Mouse (Mus musculus) neural tube, embryonic 11.5 days (tissue): ENCODE measurements around the gene Zeb2. TPM values are rescaled to one million over a fixed set of nuclear protein-coding genes. Genes with fewer than 3 reads are reported as not detected.

Experiments used
- ATAC-seq: fragments of 200-750 bp; cut with Nextera tagmentation; 2 replicates; pipeline ENCODE4 v1.8.0; 2017; ENCODE audit warnings: moderate number of reproducible peaks, mild to moderate bottlenecking, moderate TSS enrichment, moderate library complexity; ENCODE audit not compliant: insufficient read depth, low FRiP score, low TSS enrichment
- DNase-seq: peaks from one replicate; pipeline ENCODE4 v3.0.0-alpha.2; 2015; ENCODE audit warnings: low spot score
- H3K27ac ChIP-seq: fragments of 300-500 bp; sonication (generic); 2 replicates; pipeline ENCODE4 v1.5.1; 2014; ENCODE audit warnings: low read depth, mild to moderate bottlenecking, low read length
- H3K27me3 ChIP-seq: fragments of 300-500 bp; sonication (generic); 2 replicates; pipeline ENCODE4 v1.6.1; 2014; ENCODE audit warnings: mild to moderate bottlenecking, low read length, mixed read lengths; ENCODE audit not compliant: control insufficient read depth, insufficient read depth
- H3K36me3 ChIP-seq: fragments of 300-500 bp; sonication (generic); 2 replicates; pipeline ENCODE4 v1.6.1; 2014; ENCODE audit warnings: mild to moderate bottlenecking, low read length, moderate library complexity, mixed read lengths; ENCODE audit not compliant: control insufficient read depth, insufficient read depth
- H3K4me1 ChIP-seq: fragments of 300-500 bp; sonication (generic); 2 replicates; pipeline ENCODE4 v1.6.1; 2014; ENCODE audit warnings: low read length, mixed read lengths; ENCODE audit not compliant: control insufficient read depth, insufficient read depth
- H3K4me2 ChIP-seq: fragments of 300-500 bp; sonication (generic); 2 replicates; pipeline ENCODE4 v1.6.1; 2014; ENCODE audit warnings: low read depth, mild to moderate bottlenecking, moderate library complexity
- H3K4me3 ChIP-seq: fragments of 300-500 bp; sonication (generic); 2 replicates; pipeline ENCODE4 v1.5.1; 2014; ENCODE audit warnings: low read depth, low read length
- H3K9ac ChIP-seq: fragments of 300-500 bp; sonication (generic); 2 replicates; pipeline ENCODE4 v1.6.1; 2014; ENCODE audit warnings: mild to moderate bottlenecking, low read length
- H3K9me3 ChIP-seq: fragments of 300-500 bp; sonication (generic); 2 replicates; pipeline ENCODE4 v1.6.1; 2016; ENCODE audit warnings: low read length; ENCODE audit not compliant: control insufficient read depth
- WGBS: fragments of 180-500 bp; shearing (Covaris S2); extraction: QIAGEN DNeasy Blood & Tissue Kit; methylation state at CpG from one replicate; pipeline ENCODE4 v1.1.7; 2014; 5-methylcytosine and 5-hydroxymethylcytosine counted together
- polyA plus RNA-seq: library from polyadenylated mRNA; unstranded; fragments of >200 nt; fragmentation: Nextera tagmentation; extraction: Ambion mirVana; gene quantifications from 2 replicates; pipeline ENCODE4 v1.2.1, GENCODE M21; 2014

Gene Zeb2
- polyA plus RNA-seq, 1 experiment from 2014 or later = 55.9 TPM

DNA sequence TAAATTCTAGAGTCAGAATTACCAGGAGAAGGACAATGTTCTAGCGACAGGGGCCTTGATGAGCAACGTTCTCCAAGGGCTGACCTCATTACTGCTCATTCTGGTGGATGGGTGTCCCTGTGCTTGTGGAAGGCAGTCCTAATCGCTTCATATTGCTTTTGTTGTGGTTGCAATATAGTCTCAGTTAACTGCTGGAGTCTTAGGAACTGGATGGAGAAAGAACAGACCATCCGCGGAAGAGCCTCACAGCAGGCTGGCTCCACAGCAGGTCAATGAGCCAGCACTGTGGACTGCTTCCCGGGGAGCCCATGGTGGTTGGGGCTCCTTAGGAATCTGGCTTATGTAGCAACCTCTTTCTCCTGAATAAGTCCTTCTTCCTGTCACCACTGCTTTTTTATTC, 12.4 kb upstream of the Zeb2 start:
- Histone ChIP-seq H3K4me2 (no peak overlapping the region), H3K36me3 (no peaks in the 10 kb centered on the region), H3K9ac (no peak overlapping the region), H3K27ac (no peak overlapping the region), H3K27me3 (no peaks in the 10 kb centered on the region), H3K9me3 (no peaks in the 10 kb centered on the region), H3K4me3 (no peak overlapping the region), H3K4me1 (no peaks in the 10 kb centered on the region)
- WGBS = 30% methylated on average over 6 of the region's 6 CpGs
- ATAC-seq (no peak), DNase-seq (no peak)

DNA sequence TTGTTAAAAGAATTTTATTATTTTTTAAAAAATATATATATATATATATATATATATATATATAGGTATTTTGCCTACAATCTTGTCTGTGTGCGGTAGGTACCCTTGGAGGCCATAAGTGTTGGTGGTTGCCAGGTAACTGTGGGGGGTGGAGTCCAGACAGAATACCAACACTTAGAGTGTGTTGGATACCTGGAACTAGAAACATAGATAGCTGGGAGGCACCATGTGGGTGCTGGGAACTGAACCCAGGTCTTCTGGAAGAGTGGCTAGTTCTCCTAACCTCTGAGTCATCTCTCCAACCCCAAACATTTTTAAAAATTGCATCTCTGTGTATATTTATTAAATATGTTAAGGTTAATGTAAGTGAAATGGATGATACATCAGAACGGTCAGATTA, 11.5 kb upstream of the Zeb2 start:
- no peak overlapping the region for H3K4me3 ChIP-seq
- H3K9me3 ChIP-seq = no peaks in the 10 kb centered on the region
- H3K27ac ChIP-seq = no peak overlapping the region
- no peaks in the 10 kb centered on the region for H3K36me3 ChIP-seq
- no peak overlapping the region for H3K4me2 ChIP-seq
- no peak overlapping the region for H3K9ac ChIP-seq
- DNase-seq (no peak), ATAC-seq (no peak)
- WGBS = 92% methylated on average over 2 of the region's 2 CpGs
- no peaks in the 10 kb centered on the region for H3K27me3 ChIP-seq
- H3K4me1 ChIP-seq = no peaks in the 10 kb centered on the region

DNA sequence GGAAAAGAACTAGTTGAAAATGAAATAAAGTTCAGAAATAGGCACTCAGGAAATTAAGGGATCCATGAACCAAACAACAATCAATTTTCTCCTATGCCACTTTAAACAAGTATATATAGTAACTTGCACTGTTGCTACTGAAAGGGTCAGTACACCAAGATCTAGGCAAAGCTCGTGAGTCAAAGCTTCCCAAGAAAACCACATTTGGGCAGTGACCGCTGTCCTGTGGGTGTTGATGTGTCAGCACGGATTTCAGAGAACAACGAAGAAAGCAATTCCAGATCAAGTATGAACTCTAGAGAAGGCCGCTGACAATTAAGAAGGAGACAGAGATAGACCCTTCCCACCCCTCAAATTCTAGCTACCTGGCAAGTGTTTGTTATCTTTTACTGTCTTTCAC, 9.2 kb upstream of the Zeb2 start:
- Histone ChIP-seq H3K4me2 (no peak overlapping the region), H3K4me1 (no peaks in the 10 kb centered on the region), H3K9ac (no peak overlapping the region), H3K27me3 (no peaks in the 10 kb centered on the region), H3K4me3 (no peak overlapping the region), H3K9me3 (no peaks in the 10 kb centered on the region), H3K27ac (no peak overlapping the region), H3K36me3 (no peaks in the 10 kb centered on the region)
- no peak for DNase-seq
- ATAC-seq = no peak
- WGBS = 96% methylated on average over 5 of the region's 5 CpGs

DNA sequence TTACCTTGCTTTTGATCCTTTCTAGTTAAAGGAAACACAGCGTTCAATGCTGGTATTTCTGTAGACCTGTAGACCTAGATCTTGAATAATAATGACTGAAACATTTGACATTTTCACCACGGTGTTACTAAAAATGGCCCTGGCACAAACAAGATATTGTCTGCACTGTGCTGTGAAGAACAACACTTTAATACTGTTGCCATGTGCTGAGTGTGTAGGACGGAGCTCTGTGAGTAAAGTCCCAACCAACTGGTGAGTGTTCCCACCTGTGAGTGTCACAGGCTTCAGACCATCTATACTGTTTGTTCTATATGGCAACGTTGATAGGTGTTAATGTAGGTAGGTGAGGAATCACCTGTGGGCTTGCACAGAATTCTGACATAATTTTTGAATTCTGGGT, 8.0 kb upstream of the Zeb2 start:
- no peak overlapping the region for H3K4me3 ChIP-seq
- no peak overlapping the region for H3K9ac ChIP-seq
- DNase-seq = no peak
- H3K36me3 ChIP-seq = no peaks in the 10 kb centered on the region
- no peak overlapping the region for H3K4me2 ChIP-seq
- no peaks in the 10 kb centered on the region for H3K27me3 ChIP-seq
- 83% methylated on average over 4 of the region's 4 CpGs for WGBS
- ATAC-seq = no peak
- H3K9me3 ChIP-seq = no peaks in the 10 kb centered on the region
- H3K4me1 ChIP-seq = no peaks in the 10 kb centered on the region
- no peak overlapping the region for H3K27ac ChIP-seq

DNA sequence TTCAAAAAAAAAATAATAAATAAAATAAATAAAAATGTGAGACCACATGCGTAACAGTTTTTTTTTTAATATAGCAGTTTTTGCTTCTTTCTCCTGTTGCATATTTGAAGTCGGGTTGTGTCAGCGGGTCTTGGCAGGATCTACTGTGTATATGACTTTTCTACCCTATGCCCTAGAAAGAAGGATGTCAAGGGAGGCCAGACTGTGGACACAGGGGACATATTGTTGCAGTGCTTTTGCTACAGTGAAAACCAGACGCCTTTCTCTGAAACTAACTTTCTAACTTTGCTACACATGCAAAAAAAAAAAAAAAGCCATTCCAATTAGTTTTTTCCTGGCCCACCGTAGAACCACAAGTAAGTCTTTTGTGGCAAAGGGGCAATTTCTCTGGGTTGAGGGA, 6.3 kb upstream of the Zeb2 start:
- no peak for DNase-seq
- Histone ChIP-seq H3K36me3 (no peaks in the 10 kb centered on the region), H3K4me1 (no peaks in the 10 kb centered on the region), H3K9me3 (no peaks in the 10 kb centered on the region), H3K27me3 (no peaks in the 10 kb centered on the region), H3K27ac (no peak overlapping the region), H3K4me2 (no peak overlapping the region), H3K9ac (no peak overlapping the region), H3K4me3 (no peak overlapping the region)
- WGBS = 77% methylated on average over 5 of the region's 5 CpGs
- no peak for ATAC-seq

DNA sequence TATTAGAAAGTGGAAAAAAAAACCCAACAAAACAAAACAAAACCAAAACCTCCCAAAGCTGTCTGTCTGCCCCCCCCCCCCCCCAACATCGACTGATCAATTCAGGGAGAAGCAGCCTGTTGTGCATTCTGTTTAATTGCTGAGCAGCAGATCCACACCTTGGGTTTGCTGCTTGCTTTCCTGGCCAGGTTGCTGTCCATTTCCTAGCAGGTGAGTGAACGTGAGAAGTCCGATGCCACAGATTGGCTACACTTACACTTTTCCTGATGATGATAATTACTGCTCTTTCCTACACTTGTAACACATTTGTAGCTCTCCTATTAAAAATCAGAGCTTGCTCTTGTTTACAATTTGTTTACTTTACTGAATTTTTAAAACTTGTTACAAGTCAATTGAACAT, 926 bp upstream of the Zeb2 start:
- no peak overlapping the region for H3K27ac ChIP-seq
- H3K4me3 ChIP-seq = no peak overlapping the region
- H3K4me1 ChIP-seq = peaks cover 21% of the 10 kb centered on the region
- DNase-seq (no peak), ATAC-seq (no peak)
- 44% methylated on average over 3 of the region's 3 CpGs for WGBS
- no peak overlapping the region for H3K9ac ChIP-seq
- no peaks in the 10 kb centered on the region for H3K9me3 ChIP-seq
- H3K4me2 ChIP-seq = no peak overlapping the region
- H3K36me3 ChIP-seq = no peaks in the 10 kb centered on the region
- no peaks in the 10 kb centered on the region for H3K27me3 ChIP-seq

DNA sequence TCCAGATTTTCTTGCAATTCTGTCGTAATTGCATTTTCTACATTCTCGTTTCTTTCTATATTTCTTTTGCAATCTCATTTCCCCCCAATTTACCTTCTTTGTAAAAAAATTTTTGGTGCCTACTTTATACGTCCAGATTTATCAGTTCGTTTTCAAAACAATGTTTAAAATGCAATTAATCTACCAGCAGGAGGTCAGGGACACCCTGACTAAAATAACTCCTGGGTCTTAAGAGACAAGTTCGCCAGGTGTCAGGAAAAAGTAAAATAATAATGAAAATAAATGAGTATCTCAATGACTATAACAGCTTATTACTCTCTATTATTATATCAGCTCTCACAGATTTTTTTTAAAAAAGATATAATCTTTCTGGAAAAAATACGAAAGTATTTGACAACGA, 397 bp upstream of the Zeb2 start:
- H3K9me3 ChIP-seq = no peaks in the 10 kb centered on the region
- ATAC-seq (no peak), DNase-seq (no peak)
- no peaks in the 10 kb centered on the region for H3K27me3 ChIP-seq
- H3K4me1 ChIP-seq = peaks cover 21% of the 10 kb centered on the region
- peak overlapping the region; percentile 80 for H3K4me2 ChIP-seq
- WGBS = 11% methylated on average over 7 of the region's 7 CpGs
- no peaks in the 10 kb centered on the region for H3K36me3 ChIP-seq
- peak overlapping the region; percentile 67 for H3K9ac ChIP-seq
- H3K27ac ChIP-seq = peak overlapping the region; percentile 96
- peak overlapping the region; percentile 58 for H3K4me3 ChIP-seq

DNA sequence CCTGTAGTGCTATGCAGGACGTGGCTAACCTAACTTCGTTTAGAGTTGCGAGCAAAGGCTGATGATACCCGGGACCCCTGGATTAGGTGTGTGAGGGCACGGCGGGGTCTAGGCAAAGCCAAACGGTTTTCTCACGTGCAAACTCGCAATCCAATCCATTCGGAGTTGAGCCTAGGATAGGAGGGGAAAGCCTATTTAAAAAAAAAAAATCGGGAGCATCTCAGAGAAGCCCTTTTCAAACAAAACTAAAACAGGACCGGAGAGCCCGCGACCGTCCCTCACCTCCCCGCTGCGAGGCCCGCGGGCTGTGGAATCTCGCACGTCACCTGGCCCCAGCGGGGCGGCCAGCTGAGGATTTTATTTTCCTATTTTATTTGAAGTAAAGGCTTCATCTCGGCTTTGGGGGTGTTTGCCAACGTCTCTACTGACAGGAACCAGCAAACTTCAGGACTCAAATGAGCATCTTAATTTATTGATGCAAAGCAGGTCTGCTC, 617 bp downstream of the Zeb2 start:
- Histone ChIP-seq H3K27me3 (no peaks in the 10 kb centered on the region), H3K36me3 (no peaks in the 10 kb centered on the region), H3K4me3 (peak overlapping the region; percentile 58), H3K4me2 (peak overlapping the region; percentile 80), H3K9me3 (no peaks in the 10 kb centered on the region), H3K27ac (peak overlapping the region; percentile 96), H3K9ac (peak overlapping the region; percentile 67), H3K4me1 (peaks cover 21% of the 10 kb centered on the region)
- ATAC-seq (peak; percentile 24), DNase-seq (peak; percentile 66)
- WGBS = under 1% methylated on average over 25 of the region's 25 CpGs

DNA sequence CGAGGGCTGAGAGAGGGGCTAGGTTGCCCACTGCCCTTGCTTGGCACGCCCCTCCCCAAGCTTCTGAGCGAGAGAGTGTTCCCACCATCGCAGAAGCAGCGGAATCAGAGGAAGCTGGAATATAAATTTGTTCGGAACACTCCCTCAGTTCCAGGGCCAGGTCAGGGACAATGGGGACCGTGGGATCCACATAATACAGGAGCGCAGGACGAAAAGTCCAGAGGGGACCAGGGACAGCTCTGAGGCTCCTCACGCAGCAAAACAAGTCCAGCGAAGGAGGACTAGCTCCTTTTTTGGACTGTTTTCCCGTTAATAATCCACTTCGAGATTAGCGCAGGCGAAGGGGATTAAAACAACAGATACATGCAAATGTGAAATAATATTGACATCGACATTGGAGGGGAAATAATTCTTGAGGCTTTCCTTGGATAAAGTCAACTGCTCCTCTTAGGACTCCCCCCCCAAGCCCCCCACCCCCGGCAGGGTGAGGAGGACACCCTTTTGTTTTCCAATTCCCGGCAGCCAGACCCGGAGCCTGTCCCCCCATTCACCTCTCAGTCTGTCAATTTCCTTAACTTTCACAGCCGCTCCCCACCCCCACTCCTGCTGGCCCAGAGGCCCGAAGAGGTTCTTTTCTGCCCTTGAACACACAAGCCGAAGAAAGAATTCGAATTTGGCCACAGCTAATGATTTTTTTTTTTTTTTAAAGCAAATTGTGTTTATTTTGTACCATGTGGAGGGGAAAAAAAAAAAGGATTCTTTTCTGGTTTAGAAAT, 1.3 kb downstream of the Zeb2 start:
- peak; percentile 52 for ATAC-seq
- peak overlapping the region; percentile 80 for H3K4me2 ChIP-seq
- WGBS = under 1% methylated on average over 23 of the region's 23 CpGs
- no peaks in the 10 kb centered on the region for H3K27me3 ChIP-seq
- peak overlapping the region; percentile 96 for H3K27ac ChIP-seq
- peak; percentile 76 for DNase-seq
- H3K4me1 ChIP-seq = peaks cover 21% of the 10 kb centered on the region
- no peaks in the 10 kb centered on the region for H3K9me3 ChIP-seq
- H3K4me3 ChIP-seq = peak overlapping the region; percentile 58
- H3K36me3 ChIP-seq = no peaks in the 10 kb centered on the region
- peak overlapping the region; percentile 67 for H3K9ac ChIP-seq
